Mouse (Mus musculus) midbrain, embryonic 16.5 days (tissue): ENCODE measurements around the gene Cd8a. TPM values are rescaled to one million over a fixed set of nuclear protein-coding genes. Genes with fewer than 3 reads are reported as not detected.

Experiments
- ATAC-seq: fragments of 200-750 bp; cut with Nextera tagmentation; 2 replicates; pipeline ENCODE4 v1.8.0; 2017; ENCODE audit warnings: moderate TSS enrichment
- H3K27ac ChIP-seq: fragments of 300-500 bp; sonication (generic); 2 replicates; pipeline ENCODE4 v1.5.1; 2014; ENCODE audit warnings: mild to moderate bottlenecking, low read length, mixed read lengths
- H3K27me3 ChIP-seq: fragments of 300-500 bp; sonication (generic); 2 replicates; pipeline ENCODE4 v1.6.1; 2014; ENCODE audit warnings: low read depth, low read length, mixed read lengths; ENCODE audit not compliant: control insufficient read depth, insufficient read depth
- H3K36me3 ChIP-seq: fragments of 300-500 bp; sonication (generic); 2 replicates; pipeline ENCODE4 v1.6.1; 2014; ENCODE audit warnings: mild to moderate bottlenecking, low read length, moderate library complexity, mixed read lengths; ENCODE audit not compliant: control insufficient read depth, insufficient read depth
- H3K4me1 ChIP-seq: fragments of 300-500 bp; sonication (generic); 2 replicates; pipeline ENCODE4 v1.6.1; 2014; ENCODE audit warnings: mild to moderate bottlenecking, low read length, mixed read lengths; ENCODE audit not compliant: control insufficient read depth, insufficient read depth
- H3K4me2 ChIP-seq: fragments of 300-500 bp; sonication (generic); 2 replicates; pipeline ENCODE4 v1.6.1; 2014; ENCODE audit warnings: mild to moderate bottlenecking, low read length, mixed read lengths
- H3K4me3 ChIP-seq: fragments of 300-500 bp; sonication (generic); 2 replicates; pipeline ENCODE4 v1.5.1; 2014; ENCODE audit warnings: low read depth, mild to moderate bottlenecking, low read length, moderate library complexity, mixed read lengths
- H3K9ac ChIP-seq: fragments of 300-500 bp; sonication (generic); 2 replicates; pipeline ENCODE4 v1.6.1; 2014; ENCODE audit warnings: low read depth, low read length, mixed read lengths
- H3K9me3 ChIP-seq: fragments of 300-500 bp; sonication (generic); replicated peaks from 2 replicates; pipeline ENCODE4 v1.6.1; 2014; ENCODE audit warnings: mild to moderate bottlenecking, low read length, mixed read lengths; ENCODE audit not compliant: control insufficient read depth, poor library complexity, severe bottlenecking
- WGBS: fragments of 180-500 bp; shearing (Covaris S2); extraction: QIAGEN DNeasy Blood & Tissue Kit; methylation state at CpG from one replicate; pipeline ENCODE4 v1.1.7; 2014; 5-methylcytosine and 5-hydroxymethylcytosine counted together
- polyA plus RNA-seq: library from polyadenylated mRNA; unstranded; fragments of >200 nt; fragmentation: Nextera tagmentation; extraction: Ambion mirVana; gene quantifications from 2 replicates; pipeline ENCODE4 v1.2.1, GENCODE M21; 2015

The Cd8a gene
- polyA plus RNA-seq, 1 experiment from 2014 or later = not detected

DNA sequence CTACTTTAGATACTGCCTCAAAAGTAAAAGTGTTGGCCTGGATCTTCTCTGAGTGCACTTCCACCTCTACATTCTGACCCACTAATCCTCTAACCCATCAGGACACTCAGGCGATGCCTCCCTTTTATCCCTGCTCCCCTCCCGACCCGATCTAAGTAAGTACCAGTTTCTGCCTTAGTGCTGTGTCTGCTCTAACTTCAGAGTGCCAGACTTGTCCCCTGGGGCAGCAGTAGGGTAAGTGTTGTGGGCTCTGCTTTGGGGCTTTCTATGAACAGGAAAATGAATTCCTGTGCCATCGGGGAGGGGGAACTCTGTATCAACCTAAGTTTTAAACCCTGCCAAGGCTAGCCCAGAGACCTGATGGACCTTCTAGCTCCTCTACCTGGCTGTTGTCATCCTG is 13.0 kb upstream of the Cd8a start:
- H3K9me3 ChIP-seq = no peaks in the 10 kb centered on the region
- H3K4me1 ChIP-seq = no peaks in the 10 kb centered on the region
- H3K27ac ChIP-seq = no peak overlapping the region
- no peak for ATAC-seq
- 75% methylated on average over 4 of the region's 4 CpGs for WGBS
- no peaks in the 10 kb centered on the region for H3K27me3 ChIP-seq
- no peak overlapping the region for H3K4me2 ChIP-seq
- H3K9ac ChIP-seq = no peak overlapping the region
- H3K4me3 ChIP-seq = no peak overlapping the region
- no peaks in the 10 kb centered on the region for H3K36me3 ChIP-seq

DNA sequence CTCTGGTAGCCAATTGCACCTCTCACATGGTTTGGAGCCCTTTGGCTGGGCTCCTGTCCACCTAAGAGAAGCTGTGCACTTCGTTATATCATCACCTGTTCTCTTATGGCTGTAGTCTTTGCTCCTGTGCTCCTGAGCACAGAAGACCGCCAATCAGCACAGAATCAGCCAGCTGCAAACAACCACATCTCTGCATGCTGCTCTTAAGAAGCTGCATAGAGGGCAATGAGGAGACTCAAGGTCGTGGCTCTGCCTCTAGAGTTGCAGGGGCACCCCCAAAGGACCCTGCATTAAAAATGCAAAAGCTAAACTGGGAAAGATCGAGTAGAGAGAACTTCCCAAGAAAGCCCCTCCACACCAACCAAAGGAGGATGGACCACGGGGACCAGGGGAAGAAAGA is 12.5 kb upstream of the Cd8a start:
- no peak overlapping the region for H3K4me3 ChIP-seq
- 62% methylated on average over 5 of the region's 5 CpGs for WGBS
- ATAC-seq = no peak

DNA sequence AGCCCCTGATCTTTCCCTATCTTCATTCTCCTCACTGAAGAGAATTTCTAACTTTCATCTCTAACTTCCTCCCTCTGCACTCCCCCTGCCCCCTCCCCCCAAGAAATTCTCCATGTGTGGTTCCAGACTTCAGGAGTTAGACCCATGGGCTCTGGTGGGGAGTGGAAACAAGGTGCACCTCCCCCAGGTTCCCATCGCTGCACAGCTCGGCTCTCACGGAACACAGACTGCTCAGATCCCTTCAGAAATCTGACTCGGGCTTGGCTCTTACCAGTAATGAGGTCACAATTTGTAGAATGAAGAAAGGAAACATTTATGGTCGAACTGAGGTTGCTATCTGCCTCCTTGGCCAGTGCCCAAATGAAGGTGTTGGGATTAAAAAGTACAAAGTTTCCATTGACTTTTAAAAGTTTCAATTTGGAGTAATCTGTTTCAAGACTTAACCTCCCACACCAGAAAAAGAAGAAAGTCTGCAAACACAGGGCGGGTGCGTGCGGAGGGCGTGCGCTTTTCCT is 12.0 kb upstream of the Cd8a start:
- Histone ChIP-seq H3K9me3 (no peaks in the 10 kb centered on the region), H3K36me3 (no peaks in the 10 kb centered on the region), H3K4me1 (no peaks in the 10 kb centered on the region), H3K9ac (no peak overlapping the region), H3K4me2 (no peak overlapping the region), H3K27me3 (no peaks in the 10 kb centered on the region), H3K4me3 (no peak overlapping the region), H3K27ac (no peak overlapping the region)
- ATAC-seq = no peak
- 85% methylated on average over 10 of the region's 10 CpGs for WGBS

More for the DNA sequence above, 12.5 kb upstream of the Cd8a start:
- H3K36me3 ChIP-seq = no peaks in the 10 kb centered on the region
- no peaks in the 10 kb centered on the region for H3K4me1 ChIP-seq
- H3K4me2 ChIP-seq = no peak overlapping the region
- H3K27ac ChIP-seq = no peak overlapping the region
- H3K9ac ChIP-seq = no peak overlapping the region
- H3K27me3 ChIP-seq = no peaks in the 10 kb centered on the region
- no peaks in the 10 kb centered on the region for H3K9me3 ChIP-seq

DNA sequence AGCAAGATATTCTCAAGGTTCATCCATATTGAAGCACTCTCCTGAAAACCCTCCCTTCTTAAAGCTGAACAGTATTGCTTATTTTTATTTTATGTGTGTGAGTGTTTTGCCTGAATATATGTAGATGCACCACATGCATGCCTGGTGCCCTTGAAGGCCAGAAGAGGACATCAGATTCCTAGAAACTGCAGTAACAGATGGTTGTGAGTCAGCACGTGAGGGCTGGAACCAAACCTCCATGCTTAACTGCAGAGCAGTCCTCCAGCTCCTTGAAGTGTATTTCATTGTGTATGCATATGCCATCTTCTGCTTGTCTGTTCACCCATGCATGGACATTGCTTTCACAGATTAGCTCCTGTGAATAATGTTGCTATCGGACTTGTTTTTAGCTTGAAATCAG is 9.2 kb upstream of the Cd8a start:
- Histone ChIP-seq H3K27ac (no peak overlapping the region), H3K4me1 (no peaks in the 10 kb centered on the region), H3K4me2 (no peak overlapping the region), H3K9me3 (no peaks in the 10 kb centered on the region), H3K36me3 (no peaks in the 10 kb centered on the region), H3K27me3 (no peaks in the 10 kb centered on the region), H3K9ac (no peak overlapping the region), H3K4me3 (no peak overlapping the region)
- 55% methylated on average over 2 of the region's 2 CpGs for WGBS
- ATAC-seq = no peak

DNA sequence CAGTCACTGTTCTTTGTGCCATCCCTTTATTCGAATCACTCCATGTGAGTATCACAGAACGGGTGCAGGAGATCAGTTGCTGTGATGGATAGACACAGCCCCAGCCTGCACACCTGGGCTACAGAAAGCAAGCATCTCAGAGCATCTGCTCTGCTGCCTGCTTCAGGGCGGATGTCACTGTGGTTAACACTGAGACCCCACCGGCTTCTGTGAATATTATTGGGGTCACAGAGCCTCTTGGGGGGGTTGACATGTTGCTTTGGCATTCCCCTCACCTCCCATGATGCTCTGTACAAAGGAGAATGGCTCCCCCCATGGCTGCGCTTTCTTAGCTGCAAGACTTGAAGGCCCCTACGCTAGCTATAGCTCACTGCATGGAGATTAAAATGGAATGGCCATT is 3.8 kb upstream of the Cd8a start:
- Histone ChIP-seq H3K4me2 (no peak overlapping the region), H3K9me3 (no peaks in the 10 kb centered on the region), H3K4me1 (no peaks in the 10 kb centered on the region), H3K9ac (no peak overlapping the region), H3K27ac (no peak overlapping the region), H3K27me3 (no peaks in the 10 kb centered on the region), H3K36me3 (no peaks in the 10 kb centered on the region), H3K4me3 (no peak overlapping the region)
- ATAC-seq = no peak
- 94% methylated on average over 6 of the region's 6 CpGs for WGBS

DNA sequence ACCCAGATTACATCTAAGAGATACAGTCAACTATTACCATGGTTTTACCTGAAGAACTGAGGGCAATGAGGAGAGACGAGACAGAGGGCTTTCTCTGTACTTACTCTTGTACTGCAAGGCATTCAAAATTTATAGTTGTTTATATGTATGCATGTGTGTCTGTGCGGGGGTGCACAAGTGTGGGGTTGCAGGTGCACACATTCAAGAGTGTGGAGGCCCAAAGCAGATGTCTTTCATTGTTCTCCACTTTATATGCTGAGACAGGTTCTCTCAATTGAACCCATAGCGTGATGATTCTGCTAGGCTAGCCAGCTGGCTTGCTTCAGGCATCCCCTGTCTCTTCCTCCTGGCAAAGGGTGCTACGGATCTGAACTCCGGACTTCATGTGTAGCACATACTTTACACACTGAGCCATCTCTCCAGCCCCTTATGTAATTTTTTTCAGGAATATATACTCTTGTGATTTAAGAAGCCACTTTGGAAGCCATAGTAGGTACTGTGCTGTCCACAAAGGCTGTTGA is 2.1 kb upstream of the Cd8a start:
- Histone ChIP-seq H3K4me3 (no peak overlapping the region), H3K4me1 (no peaks in the 10 kb centered on the region), H3K4me2 (no peak overlapping the region), H3K27me3 (no peaks in the 10 kb centered on the region), H3K9ac (no peak overlapping the region), H3K9me3 (no peaks in the 10 kb centered on the region), H3K27ac (no peak overlapping the region), H3K36me3 (no peaks in the 10 kb centered on the region)
- WGBS = 90% methylated on average over 5 of the region's 5 CpGs
- no peak for ATAC-seq

DNA sequence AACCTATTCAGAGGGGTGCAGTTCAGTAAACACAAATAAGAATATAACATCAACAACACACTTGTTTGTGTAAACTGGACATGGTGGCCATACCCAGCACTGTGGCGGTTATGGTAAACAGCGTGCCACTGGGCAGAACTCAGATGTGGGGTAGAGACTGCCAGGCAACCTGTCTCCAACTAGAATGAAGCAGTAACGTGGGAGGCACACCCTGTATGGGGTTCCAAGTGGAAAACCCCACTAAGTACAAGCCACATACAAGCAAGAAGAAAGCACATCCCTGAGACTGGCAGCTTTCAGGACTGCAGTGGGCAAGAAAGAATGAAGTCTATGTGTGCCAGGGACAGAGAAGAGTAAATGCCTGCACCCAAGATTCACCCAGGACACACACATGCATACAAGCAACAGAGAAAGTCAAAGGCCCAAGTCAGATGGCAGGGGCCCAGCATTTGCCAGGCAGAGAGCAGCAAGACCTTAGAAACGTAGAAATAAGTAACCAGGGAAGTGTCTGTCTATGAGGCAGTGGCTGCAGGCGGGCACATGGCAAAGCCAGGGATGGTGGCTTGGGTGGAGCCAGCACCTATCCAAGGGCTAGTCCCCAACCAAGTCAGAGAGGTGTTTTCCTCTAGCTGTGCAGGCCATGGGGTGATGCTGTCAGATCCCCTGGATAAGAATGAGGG is 1.0 kb upstream of the Cd8a start:
- H3K4me1 ChIP-seq = no peaks in the 10 kb centered on the region
- no peak for ATAC-seq
- no peak overlapping the region for H3K9ac ChIP-seq
- H3K27me3 ChIP-seq = no peaks in the 10 kb centered on the region
- H3K9me3 ChIP-seq = no peaks in the 10 kb centered on the region
- WGBS = 86% methylated on average over 5 of the region's 5 CpGs
- H3K4me3 ChIP-seq = no peak overlapping the region
- no peak overlapping the region for H3K27ac ChIP-seq
- H3K36me3 ChIP-seq = no peaks in the 10 kb centered on the region
- H3K4me2 ChIP-seq = no peak overlapping the region

DNA sequence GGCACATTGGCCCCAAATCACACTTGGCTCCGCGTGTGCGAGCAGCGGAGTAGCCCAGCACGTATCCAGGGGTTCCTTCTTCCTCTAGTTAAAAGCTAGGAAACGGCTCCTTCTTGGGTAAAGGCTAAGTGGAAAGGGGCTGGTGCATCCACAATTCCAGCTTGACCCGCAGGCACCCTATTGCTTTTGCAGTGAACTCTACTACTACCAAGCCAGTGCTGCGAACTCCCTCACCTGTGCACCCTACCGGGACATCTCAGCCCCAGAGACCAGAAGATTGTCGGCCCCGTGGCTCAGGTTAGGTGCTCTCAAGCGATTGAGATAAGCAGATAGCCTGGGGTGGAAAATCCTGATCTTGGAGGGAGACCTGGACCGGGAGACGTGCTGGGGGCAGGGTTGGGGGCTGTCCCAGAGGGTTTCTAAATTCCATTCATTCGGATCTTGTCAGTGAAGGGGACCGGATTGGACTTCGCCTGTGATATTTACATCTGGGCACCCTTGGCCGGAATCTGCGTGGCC is 1.1 kb downstream of the Cd8a start:
- Histone ChIP-seq H3K4me2 (no peak overlapping the region), H3K4me1 (no peaks in the 10 kb centered on the region), H3K36me3 (no peaks in the 10 kb centered on the region), H3K9me3 (no peaks in the 10 kb centered on the region), H3K9ac (no peak overlapping the region), H3K4me3 (no peak overlapping the region), H3K27ac (no peak overlapping the region), H3K27me3 (no peaks in the 10 kb centered on the region)
- ATAC-seq = no peak
- 88% methylated on average over 19 of the region's 19 CpGs for WGBS

DNA sequence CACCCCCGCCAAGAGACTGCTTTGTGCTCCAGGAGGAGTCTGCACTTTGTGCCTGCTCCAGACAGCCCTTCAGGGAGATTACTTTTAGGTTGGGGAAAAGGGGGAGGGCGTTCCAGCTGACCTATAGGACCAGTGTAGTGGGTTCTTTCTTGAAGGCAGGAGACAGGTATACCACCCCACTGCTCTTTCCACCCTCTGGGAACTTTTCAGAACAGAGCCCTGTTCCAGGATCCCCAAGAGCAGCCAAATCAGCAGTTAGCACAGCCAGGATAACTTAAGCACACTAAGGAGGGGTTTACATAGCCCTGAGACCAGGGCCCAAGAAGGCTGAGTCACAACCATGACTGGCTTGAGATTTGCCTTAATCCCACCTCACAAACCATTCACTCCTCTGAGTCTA is 1.7 kb downstream of the Cd8a start:
- Histone ChIP-seq H3K9ac (no peak overlapping the region), H3K27me3 (no peaks in the 10 kb centered on the region), H3K27ac (no peak overlapping the region), H3K4me3 (no peak overlapping the region), H3K9me3 (no peaks in the 10 kb centered on the region), H3K4me2 (no peak overlapping the region), H3K4me1 (no peaks in the 10 kb centered on the region), H3K36me3 (no peaks in the 10 kb centered on the region)
- no peak for ATAC-seq
- 58% methylated on average over 2 of the region's 2 CpGs for WGBS
